Mouse (Mus musculus) kidney, adult 11 months (tissue): ENCODE results near the gene Aloxe3.

Experiments used
- DNase-seq: peaks from one replicate; pipeline ENCODE4 v3.0.0; 2022

Gene Aloxe3

GRCm38 (mm10) chr11:69095511-69096231, 30.0 kb upstream of the Aloxe3 start:
- DNase-seq = peak; percentile 46

GRCm38 (mm10) chr11:69096360-69096986, 29.2 kb upstream of the Aloxe3 start:
- no peak for DNase-seq

DNA sequence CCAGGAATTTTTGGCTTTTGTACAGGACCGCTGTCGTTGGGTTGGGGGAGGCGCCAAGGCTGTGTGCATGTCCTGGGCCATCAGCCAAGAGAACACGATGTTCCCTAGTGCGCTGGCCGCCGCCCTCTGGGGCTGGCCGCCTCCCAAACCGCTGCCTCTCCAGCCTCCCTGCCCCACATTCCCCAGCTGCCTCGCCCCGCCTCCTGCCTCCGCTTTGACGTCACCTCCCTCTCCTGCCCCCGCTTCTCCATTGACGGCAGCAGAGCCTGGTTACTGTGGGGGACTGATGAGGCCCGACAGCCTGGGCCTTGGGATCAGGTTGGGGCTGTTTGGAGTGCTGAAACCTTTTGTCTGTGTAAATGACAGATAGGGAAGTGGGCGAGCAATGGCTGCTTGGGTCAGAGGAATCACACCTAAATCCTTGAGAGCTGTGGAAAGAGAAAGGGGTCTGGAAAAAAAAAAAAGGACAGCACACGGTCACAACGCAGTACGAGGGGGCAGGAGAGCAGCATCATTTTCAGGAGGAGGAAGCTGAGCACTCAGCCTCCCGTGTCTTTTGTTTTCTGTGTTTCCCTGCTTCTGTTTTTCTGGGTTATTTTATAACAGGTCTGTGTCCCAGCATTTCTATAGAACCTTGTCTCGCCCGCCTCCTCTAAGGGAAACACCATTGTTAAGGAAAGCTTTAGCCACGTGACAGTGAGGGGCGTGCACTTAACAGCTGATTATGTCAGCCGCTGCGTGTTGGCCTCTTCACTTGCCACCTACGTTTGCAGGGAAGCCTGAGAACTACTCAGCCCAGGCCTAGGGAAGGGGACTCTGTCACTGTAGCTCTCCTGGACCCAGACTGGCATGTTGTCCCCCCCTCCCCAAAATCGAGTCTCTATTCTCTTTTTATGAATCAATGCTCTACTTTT, 28.5 kb upstream of the Aloxe3 start:
- DNase-seq = peak; percentile 99

DNA sequence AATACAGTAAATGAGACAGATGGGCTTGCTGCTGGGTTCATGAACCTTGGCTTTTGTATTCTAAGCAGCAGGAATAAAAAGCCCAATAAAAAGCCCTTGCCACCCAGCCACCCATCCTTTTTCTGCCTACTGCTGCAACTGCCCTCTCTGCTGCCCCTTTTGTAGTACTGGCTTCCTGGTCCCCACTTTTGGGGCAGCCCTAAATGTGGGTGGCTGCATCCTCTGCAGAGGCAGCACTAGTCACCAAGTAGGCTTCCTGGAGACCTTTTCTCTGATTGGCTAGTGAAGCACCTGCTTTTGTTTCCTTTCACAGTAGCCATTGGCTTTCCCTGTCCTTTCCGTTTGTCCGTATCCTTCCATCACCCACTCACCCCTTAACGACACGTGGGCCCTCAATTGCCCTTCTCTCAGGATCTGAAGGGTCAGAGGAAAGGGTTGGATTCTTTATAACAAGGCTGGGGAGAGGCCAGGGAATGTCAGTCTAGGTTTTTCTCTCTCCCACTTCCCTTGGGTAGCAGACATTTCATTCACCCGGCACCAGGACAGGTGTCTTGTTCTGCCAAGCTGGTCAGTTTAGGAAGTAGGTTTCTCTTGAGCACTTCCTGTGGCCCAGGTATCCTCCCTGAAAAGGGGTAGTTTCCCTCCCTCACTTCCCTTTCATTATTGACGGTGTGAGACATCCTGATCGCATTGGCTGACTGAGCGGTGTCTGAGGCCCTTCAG, 27.5 kb upstream of the Aloxe3 start:
- DNase-seq = no peak

DNA sequence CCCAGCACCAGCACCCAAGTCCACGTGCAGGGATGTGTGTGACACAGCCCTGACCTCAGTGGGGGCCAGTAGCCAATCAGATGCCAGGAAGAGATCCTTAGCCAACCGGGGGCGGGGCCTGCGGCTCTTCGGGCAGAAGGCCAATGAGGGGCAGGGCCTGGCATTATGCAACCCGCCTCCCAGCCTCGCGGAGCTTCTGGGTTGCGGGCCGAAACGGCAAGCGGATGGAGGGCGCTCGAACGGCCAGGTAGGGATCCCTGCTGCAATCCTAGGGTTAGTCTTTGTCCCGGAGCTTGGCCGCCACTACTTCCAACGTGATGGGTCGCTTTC, 27.0 kb upstream of the Aloxe3 start:
- peak; percentile 98 for DNase-seq

DNA sequence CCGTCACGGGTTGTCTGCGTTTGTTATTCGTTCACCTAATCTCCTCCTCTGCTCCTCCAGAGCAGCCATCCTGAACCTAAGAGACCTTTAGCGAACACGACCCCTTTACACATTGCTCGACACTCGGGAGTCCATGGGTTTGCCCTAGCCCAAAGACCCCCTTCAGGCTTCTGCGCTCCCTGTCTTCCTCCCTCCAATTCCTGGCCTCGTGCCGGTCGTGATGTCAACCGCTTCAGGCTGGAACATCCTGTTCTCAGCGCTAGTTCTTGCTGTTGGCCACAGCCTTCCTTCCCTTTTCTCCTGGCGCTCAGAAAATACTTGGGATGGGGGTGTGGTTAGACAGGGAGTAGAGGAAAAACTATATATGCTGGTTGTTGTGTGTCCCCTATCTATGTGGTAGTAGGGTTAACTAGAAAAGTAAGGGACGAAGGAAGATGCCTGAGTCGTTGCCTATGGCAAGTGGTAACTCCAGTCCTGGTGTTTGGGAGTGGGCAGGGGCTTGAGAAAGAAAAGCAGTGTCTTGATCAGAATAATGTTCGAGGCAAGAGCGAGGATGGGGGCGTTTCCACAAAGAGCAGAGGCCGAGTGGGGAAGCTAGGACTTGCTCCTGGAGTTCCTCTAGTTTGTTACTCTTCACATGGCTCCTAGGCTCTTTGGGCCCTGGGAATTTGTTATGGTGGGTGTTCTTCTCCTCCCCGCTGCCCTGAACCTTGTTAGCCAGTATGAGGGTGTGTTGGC, 26.4 kb upstream of the Aloxe3 start:
- peak; percentile 72 for DNase-seq

DNA sequence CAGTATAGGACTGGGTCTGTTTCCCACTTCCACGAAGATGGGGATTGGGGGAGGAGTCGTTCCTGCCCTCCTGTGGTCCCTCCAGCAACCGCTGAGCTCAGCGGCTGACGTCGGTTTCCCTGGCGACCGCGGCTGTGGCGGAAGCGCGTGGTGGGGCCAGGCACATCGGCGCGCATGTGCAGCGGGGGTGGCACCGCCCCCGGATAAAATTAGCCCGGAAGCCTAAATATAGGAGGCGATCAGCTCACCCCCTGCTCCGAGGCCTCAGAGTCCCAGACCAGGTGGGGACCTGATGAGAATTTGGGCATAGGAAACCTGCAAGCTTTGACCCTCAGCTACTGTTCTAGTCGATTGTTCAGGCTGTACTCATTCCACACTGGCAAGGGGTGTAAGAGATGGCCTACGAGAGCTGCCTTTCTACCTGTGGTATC, 25.8 kb upstream of the Aloxe3 start:
- DNase-seq = peak; percentile 87

- DNase-seq = peak; percentile 30
These were observed 24.9 kb upstream of the Aloxe3 start for GRCm38 (mm10) chr11:69100639-69101360.

- peak; percentile 17 for DNase-seq
These were observed 23.9 kb upstream of the Aloxe3 start for GRCm38 (mm10) chr11:69101604-69102402.

GRCm38 (mm10) chr11:69102403-69102725, 23.3 kb upstream of the Aloxe3 start:
- no peak for DNase-seq

DNA sequence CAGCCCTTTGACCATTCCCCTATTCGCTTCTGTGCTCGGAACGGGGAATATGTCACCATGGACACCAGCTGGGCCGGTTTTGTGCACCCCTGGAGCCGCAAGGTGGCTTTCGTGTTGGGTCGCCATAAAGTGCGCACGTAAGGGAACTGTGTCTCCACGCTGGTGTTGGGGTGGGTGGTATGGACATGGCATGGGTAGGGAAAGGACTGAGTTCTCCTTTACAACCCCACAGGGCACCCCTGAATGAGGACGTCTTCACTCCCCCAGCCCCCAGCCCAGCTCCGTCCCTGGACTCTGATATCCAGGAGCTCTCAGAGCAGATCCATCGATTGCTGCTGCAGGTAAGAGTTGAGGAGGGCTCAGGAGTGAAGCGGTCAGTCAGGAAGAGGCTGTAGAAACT, 22.6 kb upstream of the Aloxe3 start:
- DNase-seq = no peak

DNA sequence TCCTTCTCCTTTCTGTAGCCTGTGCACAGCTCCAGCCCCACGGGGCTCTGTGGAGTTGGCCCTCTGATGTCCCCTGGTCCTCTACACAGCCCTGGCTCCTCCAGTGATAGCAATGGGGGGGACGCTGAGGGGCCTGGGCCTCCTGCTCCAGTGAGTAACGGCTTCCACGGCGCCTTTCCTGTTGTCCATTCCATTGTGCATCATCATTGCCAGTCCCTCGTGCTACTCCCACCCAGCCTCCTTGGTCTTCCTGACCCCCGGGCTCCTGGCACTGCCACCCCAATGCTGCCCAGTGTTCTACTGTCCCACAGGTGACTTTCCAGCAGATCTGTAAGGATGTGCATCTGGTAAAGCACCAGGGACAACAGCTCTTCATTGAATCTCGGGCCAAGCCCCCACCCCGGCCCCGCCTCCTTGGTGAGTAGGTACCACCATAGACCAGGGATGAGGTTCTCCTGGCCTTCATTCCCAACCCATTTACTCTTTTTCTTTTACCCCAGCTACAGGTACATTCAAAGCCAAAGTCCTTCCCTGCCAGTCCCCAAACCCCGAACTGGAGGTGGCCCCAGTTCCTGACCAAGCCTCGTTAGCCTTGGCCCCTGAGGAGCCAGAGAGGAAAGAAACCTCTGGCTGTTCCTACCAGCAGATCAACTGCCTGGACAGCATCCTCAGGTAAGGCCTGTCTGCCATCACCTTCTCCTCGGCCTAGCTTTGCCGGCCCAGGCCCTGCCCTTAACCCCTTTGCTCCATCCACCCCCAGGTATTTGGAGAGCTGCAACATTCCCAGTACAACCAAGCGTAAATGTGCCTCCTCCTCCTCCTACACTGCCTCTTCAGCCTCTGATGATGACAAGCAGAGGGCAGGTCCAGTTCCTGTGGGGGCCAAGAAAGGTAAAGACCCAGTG, 21.9 kb upstream of the Aloxe3 start:
- DNase-seq = peak; percentile 12

DNA sequence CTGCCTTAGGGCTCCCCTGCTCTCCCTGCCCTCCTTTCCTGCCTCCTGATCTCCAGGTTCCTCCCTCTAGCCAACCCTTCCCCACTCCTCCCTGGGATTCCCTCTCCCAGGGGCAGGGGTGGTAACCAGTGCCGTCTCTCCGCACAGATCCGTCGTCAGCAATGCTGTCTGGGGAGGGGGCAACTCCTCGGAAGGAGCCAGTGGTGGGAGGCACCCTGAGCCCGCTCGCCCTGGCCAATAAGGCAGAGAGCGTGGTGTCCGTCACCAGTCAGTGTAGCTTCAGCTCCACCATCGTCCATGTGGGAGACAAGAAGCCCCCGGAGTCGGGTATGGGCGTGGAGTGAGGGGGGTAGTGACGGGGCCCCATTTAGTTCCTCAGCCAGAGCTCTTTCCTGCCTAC, 21.2 kb upstream of the Aloxe3 start:
- no peak for DNase-seq

GRCm38 (mm10) chr11:69105227-69105626, 20.5 kb upstream of the Aloxe3 start:
- DNase-seq = no peak

DNA sequence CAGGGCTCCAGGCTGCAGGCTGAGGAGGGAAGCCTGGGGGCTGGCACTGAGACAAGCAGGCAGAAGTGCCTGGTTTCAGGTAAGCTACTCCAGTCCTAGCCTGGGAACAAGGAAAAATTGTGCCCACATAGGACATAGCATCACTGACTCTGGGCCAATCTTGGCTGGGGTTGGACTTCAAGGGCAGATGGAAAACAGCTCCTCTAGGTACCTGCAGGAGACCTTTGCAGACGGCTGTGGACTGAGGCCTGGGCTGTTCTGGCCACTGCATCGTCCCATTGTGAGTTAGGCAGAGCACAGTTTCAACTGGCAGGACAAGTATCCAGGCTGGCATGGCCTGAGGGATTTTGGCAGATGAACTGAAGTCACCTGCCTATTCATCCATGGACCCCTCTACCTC, 19.9 kb upstream of the Aloxe3 start:
- peak; percentile 5 for DNase-seq

DNA sequence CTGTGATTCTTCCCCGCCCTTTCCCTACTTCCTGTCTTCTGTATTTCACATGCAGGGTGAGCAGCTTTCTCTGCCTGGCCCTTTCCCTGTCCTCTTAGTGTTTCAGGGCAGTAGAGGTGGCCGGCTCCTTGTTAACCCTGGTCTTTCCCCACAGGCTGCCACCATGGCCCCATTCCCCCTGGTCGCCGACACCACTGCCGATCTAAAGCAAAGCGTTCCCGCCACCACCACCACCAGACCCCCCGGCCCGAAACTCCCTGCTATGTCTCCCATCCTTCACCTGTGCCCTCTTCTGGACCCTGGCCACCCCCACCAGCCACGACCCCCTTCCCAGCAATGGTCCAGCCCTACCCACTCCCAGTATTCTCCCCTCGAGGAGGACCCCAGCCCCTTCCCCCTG, 19.4 kb upstream of the Aloxe3 start:
- no peak for DNase-seq

- no peak for DNase-seq
These were observed 18.9 kb upstream of the Aloxe3 start for GRCm38 (mm10) chr11:69106842-69107241.

GRCm38 (mm10) chr11:69107676-69108075, 18.0 kb upstream of the Aloxe3 start:
- no peak for DNase-seq

- no peak for DNase-seq
These were observed 17.5 kb upstream of the Aloxe3 start for GRCm38 (mm10) chr11:69108223-69108622.
